Mouse (Mus musculus): Measurements from ENCODE around the gene Ext2.

Gene Ext2

GRCm38 (mm10) chr2:93822045-93822749, at the start of gene Ext2:
Gene Ext2, minus strand, starts transcription at chr2:93822568.
- peak; percentile 88 for DNase-seq (ENCODE audit: low read depth, low spot score)

- no peak for DNase-seq (ENCODE audit: low read depth, low spot score)
Measured at GRCm38 (mm10) chr2:93871411-93871925, 49.1 kb upstream of the Ext2 start.

- DNase-seq (ENCODE audit: low read depth, low spot score), result peak; percentile 94
Measured at GRCm38 (mm10) chr2:93870842-93871241, 48.5 kb upstream of the Ext2 start.

GRCm38 (mm10) chr2:93869107-93869600, 46.8 kb upstream of the Ext2 start, which contains the start of gene Accsl:
Gene Accsl, minus strand, starts transcription at chr2:93869157.
- DNase-seq (ENCODE audit: low read depth, low spot score), result peak; percentile 66

GRCm38 (mm10) chr2:93868566-93868965, 46.2 kb upstream of the Ext2 start:
- DNase-seq (ENCODE audit: low read depth, low spot score), result no peak

GRCm38 (mm10) chr2:93863229-93863628, 40.9 kb upstream of the Ext2 start:
- no peak for DNase-seq (ENCODE audit: low read depth, low spot score)

GRCm38 (mm10) chr2:93858845-93859244, 36.5 kb upstream of the Ext2 start:
- DNase-seq (ENCODE audit: low read depth, low spot score), result no peak

- DNase-seq (ENCODE audit: low read depth, low spot score), result peak; percentile 68
Measured at GRCm38 (mm10) chr2:93851303-93851702, 28.9 kb upstream of the Ext2 start.

- DNase-seq (ENCODE audit: low read depth, low spot score), result peak; percentile 68
Measured at GRCm38 (mm10) chr2:93850317-93850944, 28.1 kb upstream of the Ext2 start.

GRCm38 (mm10) chr2:93849505-93850089, 27.2 kb upstream of the Ext2 start, which contains the start of gene Accs:
Gene Accs, minus strand, starts transcription at chr2:93849943.
- peak; percentile 99 for DNase-seq (ENCODE audit: low read depth, low spot score)

- DNase-seq (ENCODE audit: low read depth, low spot score), result no peak
Measured at GRCm38 (mm10) chr2:93841349-93841748, 19.0 kb upstream of the Ext2 start.

GRCm38 (mm10) chr2:93840109-93840508, 17.7 kb upstream of the Ext2 start:
- no peak for DNase-seq (ENCODE audit: low read depth, low spot score)

GRCm38 (mm10) chr2:93838931-93839330, 16.6 kb upstream of the Ext2 start:
- DNase-seq (ENCODE audit: low read depth, low spot score), result no peak

- DNase-seq (ENCODE audit: low read depth, low spot score), result no peak
Measured at GRCm38 (mm10) chr2:93836232-93836785, 13.9 kb upstream of the Ext2 start.

- DNase-seq (ENCODE audit: low read depth, low spot score), result no peak
Measured at GRCm38 (mm10) chr2:93835596-93835995, 13.2 kb upstream of the Ext2 start.

- DNase-seq (ENCODE audit: low read depth, low spot score), result peak; percentile 98
Measured at GRCm38 (mm10) chr2:93823519-93823918, 1.2 kb upstream of the Ext2 start.

- DNase-seq (ENCODE audit: low read depth, low spot score), result no peak
Measured at GRCm38 (mm10) chr2:93817791-93818190, 4.6 kb downstream of the Ext2 start.

- no peak for DNase-seq (ENCODE audit: low read depth, low spot score)
Measured at GRCm38 (mm10) chr2:93813343-93813742, 9.0 kb downstream of the Ext2 start.

- peak; percentile 80 for DNase-seq (ENCODE audit: low read depth, low spot score)
Measured at GRCm38 (mm10) chr2:93811812-93812211, 10.6 kb downstream of the Ext2 start.

- DNase-seq (ENCODE audit: low read depth, low spot score), result peak; percentile 75
Measured at GRCm38 (mm10) chr2:93809931-93810330, 12.4 kb downstream of the Ext2 start.

- DNase-seq (ENCODE audit: low read depth, low spot score), result no peak
Measured at GRCm38 (mm10) chr2:93808071-93808470, 14.3 kb downstream of the Ext2 start.

- no peak for DNase-seq (ENCODE audit: low read depth, low spot score)
Measured at GRCm38 (mm10) chr2:93807440-93807839, 14.9 kb downstream of the Ext2 start.

Data from 3T3-L1 (cell line).